Mouse (Mus musculus): ENCODE measurements around the gene Ostn. TPM values are rescaled to one million over a fixed set of nuclear protein-coding genes. Genes with fewer than 3 reads are reported as not detected.

The Ostn gene
- not detected for polyA plus RNA-seq (2014; fragmentation: Illumina TruSeq; extraction: RNeasy Lipid Tissue Mini Kit (QIAGEN cat#74804); ENCODE audit: insufficient read depth, low read depth, low replicate concordance)

GRCm38 (mm10) chr16:27307189-27307588 lies at the start of gene Ostn:
TSS of gene Ostn (plus strand) at chr16:27307489.

DNA sequence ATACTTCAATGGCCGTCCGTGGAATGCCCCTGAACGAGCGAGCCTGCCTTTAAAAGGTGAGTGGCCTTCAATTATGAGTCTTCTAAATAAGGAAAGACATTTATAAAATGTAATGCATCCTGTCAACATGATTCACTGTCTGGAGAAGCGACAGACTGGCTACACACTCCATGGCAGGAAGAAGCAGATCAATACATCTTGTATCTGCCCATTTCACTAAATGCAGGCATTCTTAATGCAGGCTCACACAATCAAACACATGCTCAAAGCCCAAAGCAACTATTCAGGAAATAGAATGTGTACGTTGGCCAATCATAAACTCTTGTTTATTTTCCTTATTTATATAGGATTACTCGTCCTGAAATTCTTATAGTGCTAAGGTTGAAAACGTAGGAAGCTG lies 62.9 kb downstream of the Ostn start, which contains the start of gene Uts2b:
Uts2b (minus strand) TSS at position 49 of the 400 bp plus-strand sequence.

DNA sequence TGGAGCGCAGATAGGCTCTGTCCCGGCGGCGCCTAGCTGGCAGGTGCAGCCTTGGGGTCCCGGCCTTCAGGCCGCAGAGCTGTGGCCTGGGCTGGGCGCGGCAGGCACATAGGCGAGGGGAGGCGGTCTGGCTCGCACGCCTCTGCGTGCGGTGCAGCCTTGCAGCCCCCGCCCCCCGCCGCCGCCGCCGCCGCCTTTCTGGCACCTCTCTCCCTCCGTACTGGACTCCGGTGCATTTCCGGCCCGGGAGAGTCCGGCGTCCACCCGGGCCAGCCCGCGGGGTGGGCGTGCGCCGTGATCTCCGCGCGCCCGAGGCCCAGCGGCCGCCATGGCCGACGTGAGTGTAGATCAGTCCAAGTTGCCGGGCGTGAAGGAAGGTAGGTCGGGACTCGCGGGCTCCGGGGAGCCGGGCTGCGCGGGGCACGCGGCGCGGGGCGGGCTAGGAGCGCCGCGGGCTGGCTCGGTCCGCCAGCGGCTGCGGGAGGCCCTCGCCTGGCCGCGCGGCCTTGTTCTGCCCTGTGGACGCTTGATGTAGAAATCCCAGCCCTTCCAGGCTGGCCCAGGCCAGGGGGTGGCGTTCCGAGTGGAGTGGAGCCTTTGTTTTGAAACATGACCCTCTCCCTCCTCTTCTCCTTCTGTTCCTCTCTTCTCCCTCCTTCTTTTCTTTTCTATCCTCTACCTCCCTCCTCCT lies 81.6 kb downstream of the Ostn start, which contains the start of gene Ccdc50:
Ccdc50 (plus strand) TSS at position 109 of the 691 bp plus-strand sequence.

Other genes starting within 250 kb of the Ostn start
- gene Uts2b, start 62.8 kb downstream of the Ostn start, polyA plus RNA-seq (2014; fragmentation: Illumina TruSeq; extraction: RNeasy Lipid Tissue Mini Kit (QIAGEN cat#74804); ENCODE audit: insufficient read depth, low read depth, low replicate concordance) = not detected
- 15.6 TPM for gene Ccdc50, start 81.4 kb downstream of the Ostn start, polyA plus RNA-seq (2014; fragmentation: Illumina TruSeq; extraction: RNeasy Lipid Tissue Mini Kit (QIAGEN cat#74804); ENCODE audit: insufficient read depth, low read depth, low replicate concordance)

All from lung, adult 10 weeks (tissue).